Mouse (Mus musculus): ENCODE data around the gene Neurl1a. TPM values are rescaled to one million over a fixed set of nuclear protein-coding genes. Genes with fewer than 3 reads are reported as not detected.
A peak's percentile ranks its signal among the peaks of the same experiment; 100 is the strongest.

Gene Neurl1a
- total RNA-seq, 2 experiments from 2014 or later = 107 to 111 TPM

DNA sequence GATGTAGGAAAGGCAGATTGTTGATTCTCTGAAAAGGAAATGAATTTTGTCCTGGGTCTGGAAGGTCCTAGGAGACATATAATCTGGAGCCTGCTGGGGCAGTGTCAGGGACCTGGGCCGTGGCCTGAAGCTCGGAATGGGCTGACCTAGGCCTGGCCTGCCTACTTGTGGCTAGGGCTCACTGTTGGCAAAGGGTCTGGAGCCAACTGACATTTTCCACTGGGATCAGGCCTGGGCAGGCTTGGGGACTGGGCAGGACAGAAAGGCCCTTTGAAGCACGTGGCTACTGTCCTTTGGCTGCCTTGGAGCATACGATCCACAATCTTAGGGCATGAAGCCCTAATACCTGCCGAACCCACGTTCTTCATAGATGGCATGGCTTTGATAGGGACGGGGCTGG lies 51.5 kb downstream of the Neurl1a start:
- DNase-seq (ENCODE audit: extremely low spot score in 1 of 2, low spot score in 2 of 2) = peak in 1 of 2 experiments; percentile 13
- intact Hi-C loops (cut with DNase I) = no loop called here

GRCm38 (mm10) chr19:47230682-47231081 lies 52.1 kb downstream of the Neurl1a start:
- peak in 1 of 2 experiments; percentile 14 for DNase-seq (ENCODE audit: extremely low spot score in 1 of 2, low spot score in 2 of 2)
- intact Hi-C loops (cut with DNase I) = no loop called here

DNA sequence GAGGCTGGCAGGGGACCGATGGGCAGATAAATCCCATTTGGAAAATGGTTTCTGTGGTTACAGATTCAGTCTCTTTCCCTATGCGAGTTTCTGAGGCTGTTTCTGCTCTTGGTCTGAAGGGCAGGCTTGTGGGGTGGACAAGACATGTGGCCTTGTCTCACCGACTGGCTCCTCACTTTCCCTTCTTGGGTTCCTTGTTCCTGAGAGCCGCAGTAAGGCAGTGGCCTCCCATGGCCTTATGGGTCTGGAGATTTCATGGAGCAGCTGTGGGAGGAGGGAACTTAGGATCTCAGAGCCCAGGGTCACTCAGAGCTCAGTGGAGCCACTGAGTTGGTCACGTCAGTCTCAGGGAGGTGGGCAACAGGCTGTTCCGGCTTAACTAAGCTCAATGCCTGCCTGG lies 52.8 kb downstream of the Neurl1a start:
- DNase-seq (ENCODE audit: extremely low spot score in 1 of 2, low spot score in 2 of 2) = no peak
- intact Hi-C loops (cut with DNase I) = no loop called here

GRCm38 (mm10) chr19:47232077-47232865 lies 53.7 kb downstream of the Neurl1a start:
- intact Hi-C loops (cut with DNase I) = no loop called here
- DNase-seq (ENCODE audit: extremely low spot score in 1 of 2, low spot score in 2 of 2) = no peak

- intact Hi-C loops (cut with DNase I) = no loop called here
Measured at GRCm38 (mm10) chr19:47233087-47233486, 54.5 kb downstream of the Neurl1a start.

DNA sequence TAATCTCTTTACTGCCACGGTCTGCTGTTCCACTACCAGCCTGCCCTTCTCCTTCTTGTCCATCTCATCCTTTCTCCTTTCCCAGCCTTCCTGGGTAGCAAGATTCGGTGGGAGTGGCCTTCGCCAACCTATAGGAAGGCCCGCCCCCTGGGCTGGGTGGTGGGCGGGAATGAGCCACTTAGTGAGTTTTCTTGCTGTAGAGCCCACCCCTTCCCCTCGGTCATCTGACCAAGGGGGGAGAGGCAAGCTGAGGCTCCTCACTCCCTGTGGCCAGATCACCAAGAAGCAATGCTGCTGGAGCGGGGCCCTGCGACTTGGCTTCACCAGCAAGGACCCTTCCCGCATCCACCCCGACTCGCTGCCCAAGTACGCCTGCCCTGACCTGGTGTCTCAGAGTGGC lies 61.5 kb downstream of the Neurl1a start:
- DNase-seq (ENCODE audit: extremely low spot score in 1 of 2, low spot score in 2 of 2) = no peak
- intact Hi-C loops (cut with DNase I) = no loop called here

More at GRCm38 (mm10) chr19:47233087-47233486, 54.5 kb downstream of the Neurl1a start:
- peak in 1 of 2 experiments; percentile 16 for DNase-seq (ENCODE audit: extremely low spot score in 1 of 2, low spot score in 2 of 2)

DNA sequence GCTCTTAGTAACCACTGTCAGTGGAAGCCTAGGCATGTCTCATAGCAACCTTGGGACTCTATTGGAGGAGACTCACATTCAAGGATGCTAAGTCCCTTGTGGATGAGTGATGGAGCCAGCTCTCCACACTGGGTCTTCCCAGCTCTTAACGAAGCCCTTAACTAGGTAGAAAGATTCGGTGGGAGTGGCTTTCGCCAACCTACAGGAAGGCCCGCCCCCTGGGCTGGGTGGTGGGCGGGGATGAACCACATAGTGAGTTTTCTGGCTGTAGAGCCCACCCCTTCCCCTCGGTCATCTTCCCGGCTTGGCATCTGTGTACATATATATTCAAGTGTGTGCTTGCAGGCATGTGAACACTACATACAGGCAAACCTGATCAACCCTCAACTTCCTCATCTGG lies 62.3 kb downstream of the Neurl1a start:
- no peak for DNase-seq (ENCODE audit: extremely low spot score in 1 of 2, low spot score in 2 of 2)
- intact Hi-C loops (cut with DNase I) = no loop called here

DNA sequence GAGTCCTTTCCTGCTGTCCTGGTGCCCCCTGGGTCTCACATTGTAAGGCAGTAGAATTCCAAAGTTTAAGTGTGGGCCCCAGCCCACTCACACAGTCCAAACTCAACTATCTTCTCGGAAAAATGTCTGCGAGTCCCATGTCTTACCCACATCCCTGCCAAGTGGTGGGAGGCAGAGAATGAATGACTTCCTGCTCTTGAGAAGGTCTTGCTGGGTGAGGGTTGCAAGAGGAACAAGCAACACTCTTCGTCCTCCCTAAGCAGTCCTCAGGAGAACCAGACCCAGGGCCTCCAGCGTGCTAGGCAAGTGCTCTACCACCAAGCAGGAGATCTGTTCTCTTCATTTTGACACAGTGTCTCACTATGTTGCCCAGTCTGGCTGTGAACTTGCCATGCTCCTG lies 63.6 kb downstream of the Neurl1a start:
- intact Hi-C loops (cut with DNase I) = no loop called here
- no peak for DNase-seq (ENCODE audit: extremely low spot score in 1 of 2, low spot score in 2 of 2)

DNA sequence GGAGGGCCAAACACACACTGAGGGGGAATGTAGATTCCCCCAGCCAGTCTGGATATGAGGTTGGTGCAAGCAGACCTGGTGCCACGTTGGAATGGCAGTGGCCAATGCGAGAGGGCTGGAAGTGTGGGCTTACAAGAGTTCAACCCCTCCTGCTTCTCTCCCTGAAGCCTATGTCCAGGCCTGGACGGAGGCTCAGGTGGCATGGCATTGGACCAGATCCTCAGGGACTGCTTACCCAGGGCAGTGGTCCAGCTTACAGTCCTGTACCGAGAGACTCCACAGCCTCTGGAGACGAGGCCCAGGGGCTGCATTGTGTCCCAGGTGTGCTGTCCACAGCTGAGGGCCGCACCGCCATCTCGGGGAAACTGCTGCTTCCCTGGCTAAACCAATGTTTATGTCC lies 66.9 kb downstream of the Neurl1a start:
- intact Hi-C loops (cut with DNase I) = no loop called here
- no peak for DNase-seq (ENCODE audit: extremely low spot score in 1 of 2, low spot score in 2 of 2)

DNA sequence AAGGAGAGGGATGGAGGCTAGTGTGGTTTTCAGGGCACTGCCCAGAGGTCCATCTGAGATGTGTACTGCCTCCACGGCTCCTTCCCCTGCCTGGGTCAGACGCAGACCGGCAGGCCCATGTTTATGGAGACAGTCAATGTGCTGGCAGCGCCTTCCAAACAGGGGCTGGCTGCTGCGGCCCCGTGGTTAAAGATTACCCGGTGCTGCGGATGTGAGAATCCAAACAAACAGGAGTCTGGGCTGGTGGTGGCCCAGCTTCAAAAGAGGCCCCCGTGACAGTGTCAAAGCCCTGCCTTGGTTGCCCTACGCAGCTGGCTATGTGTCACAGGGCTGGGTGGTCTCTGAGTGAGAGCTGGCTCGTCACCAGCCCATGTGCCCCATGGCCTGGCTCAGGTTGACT lies 69.2 kb downstream of the Neurl1a start:
- no peak for DNase-seq (ENCODE audit: extremely low spot score in 1 of 2, low spot score in 2 of 2)
- intact Hi-C loops (cut with DNase I) = no loop called here

DNA sequence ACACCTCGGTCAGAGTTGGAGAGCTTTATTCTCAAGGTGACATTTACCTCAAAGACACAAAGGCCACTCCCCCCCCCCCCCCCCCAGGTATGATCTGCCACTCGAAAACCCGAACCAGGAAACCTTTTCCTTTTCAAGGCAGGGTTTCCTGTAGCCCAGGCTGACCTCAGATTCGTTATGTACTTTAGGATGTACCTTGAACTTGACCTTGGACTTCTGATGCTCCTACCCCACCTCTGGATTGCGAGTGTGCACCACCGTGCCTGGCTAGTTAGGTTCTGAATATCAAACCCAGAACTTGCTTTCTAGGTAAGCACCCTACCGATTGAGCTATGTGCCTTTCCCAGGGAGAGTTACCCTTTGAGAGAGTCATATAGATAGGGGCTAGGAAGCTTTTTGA lies 69.7 kb downstream of the Neurl1a start:
- no peak for DNase-seq (ENCODE audit: extremely low spot score in 1 of 2, low spot score in 2 of 2)
- intact Hi-C loops (cut with DNase I) = no loop called here

DNA sequence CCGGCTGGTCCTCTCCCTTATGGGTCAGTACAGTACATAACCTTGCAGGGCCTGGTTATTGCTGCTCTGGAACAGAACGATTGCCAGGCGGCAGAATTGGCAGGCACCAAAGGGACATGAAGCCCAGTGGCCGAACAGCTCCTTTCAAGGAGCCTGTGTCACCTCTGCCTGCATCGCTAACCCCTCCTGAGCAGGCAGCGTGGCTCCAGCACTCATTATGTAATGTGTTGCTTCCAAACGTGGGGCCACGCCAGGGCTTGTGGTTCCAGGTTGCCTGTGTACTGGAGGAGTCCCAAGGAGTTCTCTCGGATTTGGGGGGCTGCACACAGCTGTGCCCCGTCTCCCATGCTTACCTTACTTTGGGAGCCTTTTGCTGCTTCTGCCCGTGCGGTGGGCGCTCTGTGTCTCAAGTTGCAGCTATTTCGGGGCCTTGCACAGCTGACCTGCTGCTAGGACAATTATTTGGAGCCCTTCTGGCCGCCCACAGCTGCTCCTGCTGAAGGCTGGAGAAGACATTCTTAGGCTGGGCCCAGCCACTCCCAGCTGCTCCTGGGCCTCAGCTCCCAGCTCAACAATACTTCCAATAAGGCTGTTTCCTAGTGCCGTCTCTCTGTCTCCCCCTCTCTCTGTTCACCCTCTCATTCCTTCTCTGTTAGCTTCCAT lies 70.4 kb downstream of the Neurl1a start:
- intact Hi-C loops (cut with DNase I) = no loop called here
- no peak for DNase-seq (ENCODE audit: extremely low spot score in 1 of 2, low spot score in 2 of 2)

DNA sequence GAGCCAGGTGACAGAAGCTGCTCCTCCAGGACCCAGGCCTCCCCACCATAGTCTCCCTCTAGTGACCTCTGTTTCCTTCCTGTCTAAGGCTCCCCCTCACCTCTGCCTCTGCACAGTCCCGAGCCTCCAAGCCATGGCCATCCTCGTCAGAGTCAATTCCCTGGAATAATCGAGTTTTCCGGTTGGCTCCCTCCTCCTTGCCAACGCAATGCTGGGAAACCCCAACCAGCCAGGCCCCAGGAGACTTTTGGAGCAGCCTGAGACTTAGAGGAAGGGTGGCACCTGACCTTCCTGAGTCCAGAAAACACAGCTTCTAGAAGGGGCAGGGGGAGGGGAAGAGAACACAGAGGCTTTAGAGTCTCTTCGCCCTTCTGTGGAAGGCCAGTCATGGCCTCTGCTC lies 72.3 kb downstream of the Neurl1a start:
- intact Hi-C loops (cut with DNase I) = no loop called here

DNA sequence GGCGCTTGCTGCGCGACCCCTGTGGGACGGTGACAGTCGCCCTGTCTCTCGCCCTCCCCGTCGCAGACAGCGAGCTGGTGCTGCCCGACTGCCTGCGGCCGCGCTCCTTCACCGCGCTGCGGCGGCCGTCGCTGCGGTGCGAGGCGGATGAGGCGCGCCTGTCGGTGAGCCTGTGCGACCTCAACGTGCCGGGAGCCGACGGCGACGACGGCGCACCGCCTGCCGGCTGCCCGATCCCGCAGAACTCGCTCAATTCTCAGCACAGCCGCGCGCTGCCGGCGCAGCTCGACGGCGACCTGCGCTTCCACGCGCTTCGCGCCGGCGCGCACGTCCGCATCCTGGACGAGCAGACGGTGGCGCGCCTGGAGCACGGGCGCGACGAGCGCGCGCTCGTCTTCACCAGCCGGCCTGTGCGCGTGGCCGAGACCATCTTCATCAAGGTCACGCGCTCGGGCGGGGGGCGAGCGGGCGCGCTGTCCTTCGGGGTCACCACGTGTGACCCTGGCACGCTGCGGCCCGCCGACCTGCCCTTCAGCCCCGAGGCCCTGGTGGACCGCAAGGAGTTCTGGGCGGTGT lies 74.5 kb downstream of the Neurl1a start:
- intact Hi-C loops (cut with DNase I) = no loop called here
- DNase-seq (ENCODE audit: extremely low spot score in 1 of 2, low spot score in 2 of 2) = no peak

More for the DNA sequence above, 72.3 kb downstream of the Neurl1a start:
- no peak for DNase-seq (ENCODE audit: extremely low spot score in 1 of 2, low spot score in 2 of 2)

DNA sequence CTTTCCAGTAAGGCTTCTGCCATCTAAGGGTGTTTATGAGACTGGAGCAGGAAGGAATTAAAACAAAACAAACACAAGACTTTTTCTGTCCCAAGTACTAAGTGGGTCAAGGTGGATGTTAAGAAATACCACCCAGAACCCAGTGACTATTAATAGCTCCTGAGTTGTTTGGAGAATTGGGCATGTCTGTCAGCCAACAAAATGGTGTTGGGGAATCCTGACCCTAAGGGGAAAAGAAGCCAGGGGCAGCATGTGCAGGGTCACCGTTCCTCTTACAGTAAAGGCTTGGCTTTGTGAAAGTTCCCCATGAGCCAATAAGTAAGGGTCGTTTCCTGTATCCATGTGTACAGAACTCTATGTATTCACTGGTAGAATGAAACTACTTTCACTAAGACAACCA lies 76.4 kb downstream of the Neurl1a start:
- DNase-seq (ENCODE audit: extremely low spot score in 1 of 2, low spot score in 2 of 2) = no peak
- intact Hi-C loops (cut with DNase I) = no loop called here

DNA sequence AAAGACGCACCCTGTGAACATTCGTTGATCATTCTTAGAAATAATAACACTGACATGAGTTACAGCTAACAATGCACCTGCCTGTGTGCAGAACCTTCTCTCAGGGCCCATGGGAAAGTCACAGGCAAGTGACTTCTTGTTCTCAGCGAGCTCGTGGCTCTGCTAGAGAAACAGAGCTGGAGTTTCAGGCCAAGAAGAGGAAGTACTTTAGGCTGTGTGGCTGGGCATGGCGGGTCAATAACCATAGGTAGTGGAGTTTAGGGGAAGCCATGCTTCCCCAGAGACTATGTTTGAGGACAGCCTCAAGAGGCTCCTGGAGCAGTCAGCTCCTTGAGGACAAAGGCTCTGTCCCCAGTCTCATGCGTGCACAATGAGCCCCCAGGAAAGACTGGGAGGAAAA lies 77.3 kb downstream of the Neurl1a start:
- intact Hi-C loops (cut with DNase I) = no loop called here
- no peak for DNase-seq (ENCODE audit: extremely low spot score in 1 of 2, low spot score in 2 of 2)

DNA sequence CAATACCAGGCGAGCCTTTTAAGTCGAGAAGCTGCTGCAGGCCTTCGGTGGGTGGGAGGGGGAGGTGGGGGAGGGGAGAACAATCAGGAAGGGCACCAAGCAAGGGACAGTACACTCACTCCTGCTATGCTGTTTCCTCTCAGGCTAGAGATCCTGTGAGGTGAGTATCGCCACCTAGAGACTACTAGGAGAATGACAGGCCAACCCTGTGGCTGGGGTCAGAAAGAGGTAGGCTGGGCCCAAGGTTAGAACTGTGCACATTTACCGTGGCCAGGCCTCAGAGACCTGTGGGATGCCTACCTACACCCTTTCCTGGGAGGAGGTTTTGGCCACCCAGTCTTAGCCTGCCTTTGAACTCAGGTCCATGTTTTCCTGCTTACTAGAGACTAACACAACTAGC lies 81.0 kb downstream of the Neurl1a start:
- DNase-seq (ENCODE audit: extremely low spot score in 1 of 2, low spot score in 2 of 2) = no peak

GRCm38 (mm10) chr19:47261196-47261595 lies 82.6 kb downstream of the Neurl1a start:
- intact Hi-C loops (cut with DNase I) = loop anchor here (5.0 kb wide), 1 partner anchor 84 kb away; the partner anchor contains the start of gene Neurl1a
- DNase-seq (ENCODE audit: extremely low spot score in 1 of 2, low spot score in 2 of 2) = no peak

More for the DNA sequence above, 81.0 kb downstream of the Neurl1a start:
- intact Hi-C loops (cut with DNase I) = no loop called here

GRCm38 (mm10) chr19:47263621-47264020 lies 85.0 kb downstream of the Neurl1a start:
- intact Hi-C loops (cut with DNase I) = loop anchor here (2.0 to 5.0 kb wide), 2 partner anchors 75 to 86 kb away; partner anchors contain the start of gene Neurl1a
- peak in 1 of 2 experiments; percentile 34 for DNase-seq (ENCODE audit: extremely low spot score in 1 of 2, low spot score in 2 of 2)

All from left cerebral cortex, postnatal 10 days (tissue).